Mouse (Mus musculus) intestine, postnatal 0 days (tissue): Measurements from ENCODE around the gene 1110008L16Rik. TPM values are rescaled to one million over a fixed set of nuclear protein-coding genes. Genes with fewer than 3 reads are reported as not detected.

Experiments used
- ATAC-seq: fragments of 200-750 bp; cut with Nextera tagmentation; 2 replicates; pipeline ENCODE4 v1.8.0; 2017; ENCODE audit warnings: mild to moderate bottlenecking, moderate TSS enrichment, moderate library complexity
- H3K27ac ChIP-seq: fragments of 300-500 bp; sonication (generic); 2 replicates; pipeline ENCODE4 v1.5.1; 2014; ENCODE audit warnings: mild to moderate bottlenecking, low read depth, low read length, moderate library complexity
- H3K27me3 ChIP-seq: fragments of 300-500 bp; sonication (generic); replicated peaks from 2 replicates; pipeline ENCODE4 v1.6.1; 2014; ENCODE audit warnings: low read length, mixed read lengths; ENCODE audit not compliant: control insufficient read depth, insufficient read depth
- H3K36me3 ChIP-seq: fragments of 300-500 bp; sonication (generic); 2 replicates; pipeline ENCODE4 v1.6.1; 2014; ENCODE audit warnings: mild to moderate bottlenecking, moderate library complexity; ENCODE audit not compliant: control insufficient read depth, insufficient read depth
- H3K4me1 ChIP-seq: fragments of 300-500 bp; sonication (generic); replicated peaks from 2 replicates; pipeline ENCODE4 v1.6.1; 2014; ENCODE audit warnings: antibody characterized with exemption, low read length, mixed read lengths; ENCODE audit not compliant: control insufficient read depth, insufficient read depth
- H3K4me2 ChIP-seq: fragments of 300-500 bp; sonication (generic); replicated peaks from 2 replicates; pipeline ENCODE4 v1.6.1; 2014; ENCODE audit warnings: low read depth, mild to moderate bottlenecking, moderate library complexity
- H3K4me3 ChIP-seq: fragments of 300-500 bp; sonication (generic); 2 replicates; pipeline ENCODE4 v1.5.1; 2014; ENCODE audit warnings: low read depth, low read length
- H3K9ac ChIP-seq: fragments of 300-500 bp; sonication (generic); 2 replicates; pipeline ENCODE4 v1.6.1; 2014; ENCODE audit warnings: mild to moderate bottlenecking, low read depth, low read length
- H3K9me3 ChIP-seq: fragments of 300-500 bp; sonication (generic); 2 replicates; pipeline ENCODE4 v1.6.1; 2016; ENCODE audit warnings: mixed run types; ENCODE audit not compliant: control insufficient read depth
- CTCF ChIP-seq: sonication (generic); IDR thresholded peaks from 2 replicates; pipeline ENCODE4 v1.5.1; 2016; ENCODE audit warnings: low read depth, mild to moderate bottlenecking, control low read depth, antibody characterized with exemption, moderate library complexity
- WGBS: fragments of 180-500 bp; shearing (Covaris S2); extraction: QIAGEN DNeasy Blood & Tissue Kit; methylation state at CpG from one replicate; pipeline ENCODE4 v1.1.7; 2014; 5-methylcytosine and 5-hydroxymethylcytosine counted together
- polyA plus RNA-seq: library from polyadenylated mRNA; unstranded; fragments of >200 nt; fragmentation: Nextera tagmentation; extraction: Ambion mirVana; gene quantifications from 2 replicates; pipeline ENCODE4 v1.2.1, GENCODE M21; 2015

1110008L16Rik gene
- polyA plus RNA-seq, 1 experiment from 2014 or later: 11.9 TPM

DNA sequence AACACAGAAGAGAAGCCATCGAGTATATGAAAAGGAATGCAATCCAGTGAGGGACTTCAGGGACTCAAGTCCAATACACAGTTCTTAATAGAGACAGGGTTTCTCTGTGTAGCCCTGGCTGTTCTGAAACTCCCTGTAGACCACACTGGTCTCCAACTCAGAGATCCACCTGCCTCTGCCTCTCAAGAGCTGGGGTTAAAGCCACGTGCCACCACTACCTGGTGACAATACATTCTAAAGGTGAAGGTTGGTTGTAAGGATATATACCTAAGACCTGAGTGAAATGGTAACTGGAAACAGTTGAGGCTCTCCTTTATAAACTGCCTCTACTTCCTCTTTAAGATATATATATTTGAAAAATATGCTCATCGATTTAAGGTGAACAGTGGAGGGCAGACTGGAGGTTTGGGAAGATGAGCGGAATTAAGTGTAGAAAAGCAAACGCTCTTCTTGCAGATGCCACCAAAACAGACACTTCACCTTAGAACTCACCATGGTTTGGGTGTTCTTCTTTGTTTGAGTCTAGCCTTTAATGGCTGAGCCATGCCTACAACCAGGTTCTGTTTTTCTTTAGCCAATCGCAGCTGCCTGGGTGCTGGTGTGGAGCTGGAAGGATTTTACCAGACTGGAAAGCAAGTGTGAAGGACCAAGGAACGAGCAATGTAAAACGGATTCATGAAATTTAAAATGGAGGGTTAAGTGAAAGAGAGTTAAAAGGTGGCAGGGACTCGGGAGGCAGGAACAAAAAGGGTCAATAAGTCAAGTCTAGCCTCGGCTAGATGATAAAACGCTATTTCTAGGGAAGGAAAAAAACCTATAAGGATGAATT lies 2.3 kb downstream of the 1110008L16Rik start:
- ATAC-seq: no peak

DNA sequence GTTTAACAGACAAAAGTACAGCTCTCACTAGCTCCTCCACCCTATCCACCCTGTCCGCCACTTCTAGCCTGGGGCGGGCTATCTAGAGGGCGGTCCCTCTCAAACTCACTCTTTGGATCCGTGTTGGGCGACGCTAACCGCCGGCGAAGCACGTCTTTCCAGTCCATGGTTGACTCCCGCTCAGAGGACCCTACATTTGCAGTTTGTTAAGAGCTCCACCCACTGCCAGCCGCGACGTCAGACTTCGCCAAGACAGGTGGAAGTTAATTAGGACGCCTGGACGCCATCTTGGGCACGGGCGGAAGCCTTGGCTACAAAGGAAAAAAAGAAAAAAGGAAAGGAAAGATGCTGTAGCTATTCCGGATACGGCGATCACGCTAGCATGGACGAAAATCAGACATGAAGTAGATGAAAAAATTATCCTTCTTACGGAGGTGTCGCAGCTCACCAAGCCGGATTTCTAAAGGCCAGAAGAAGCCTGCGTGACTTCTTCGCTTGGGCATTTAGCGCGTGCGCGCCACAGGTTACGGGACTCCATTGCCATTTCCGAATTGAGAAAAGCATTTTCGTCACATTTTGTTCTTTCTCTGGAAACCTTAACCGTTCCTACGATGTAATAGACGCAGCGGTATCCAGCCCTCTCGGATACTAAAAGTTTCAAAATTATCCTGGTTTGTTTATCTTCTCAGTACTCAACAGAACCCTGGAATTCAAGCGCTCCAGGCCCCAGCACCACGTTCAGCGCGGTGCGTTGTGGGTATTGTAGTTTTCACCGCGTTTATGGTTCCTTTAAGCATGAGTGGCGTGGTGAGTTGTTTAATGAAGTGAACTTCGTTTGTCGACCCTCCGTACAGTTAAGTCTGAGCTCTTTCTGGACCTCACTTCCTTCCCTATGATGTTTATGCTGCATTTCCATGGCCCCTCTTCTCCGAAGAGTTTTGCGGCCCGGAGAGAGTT lies 3.4 kb downstream of the 1110008L16Rik start, which contains the start of gene Ppp2r3c:
TSS of gene Ppp2r3c (minus strand) at position 514 of the 957 bp plus-strand sequence.
- ATAC-seq: peak; percentile 90
- peak within 1 kb of the TSS; percentile 83 for H3K9ac ChIP-seq
- peak within 1 kb of the TSS; percentile 92 for H3K27ac ChIP-seq
- no peak for TF ChIP-seq CTCF
- no peaks in the 10 kb centered on the region for H3K27me3 ChIP-seq
- peaks cover 17% of the 10 kb centered on the region; the same call in 1 of the 2 replicates for H3K4me1 ChIP-seq
- H3K4me3 ChIP-seq: peak within 1 kb of the TSS; percentile 62
- H3K4me2 ChIP-seq: peak within 1 kb of the TSS; percentile 73
- WGBS: under 1% methylated on average over 55 of the region's 55 CpGs
- H3K36me3 ChIP-seq: peaks cover 7% of the 10 kb centered on the region
- H3K9me3 ChIP-seq: no peaks in the 10 kb centered on the region

More for the DNA sequence above, 2.3 kb downstream of the 1110008L16Rik start:
- Histone ChIP-seq H3K4me1 (peaks cover 17% of the 10 kb centered on the region; the same call in 1 of the 2 replicates), H3K36me3 (peaks cover 15% of the 10 kb centered on the region), H3K4me3 (peak overlapping the region; percentile 62), H3K9me3 (no peaks in the 10 kb centered on the region), H3K27ac (peak overlapping the region; percentile 92), H3K9ac (peak overlapping the region; percentile 83), H3K27me3 (no peaks in the 10 kb centered on the region), H3K4me2 (peak overlapping the region; percentile 73)
- no peak for TF ChIP-seq CTCF
- 34% methylated on average over 11 of the region's 11 CpGs for WGBS

DNA sequence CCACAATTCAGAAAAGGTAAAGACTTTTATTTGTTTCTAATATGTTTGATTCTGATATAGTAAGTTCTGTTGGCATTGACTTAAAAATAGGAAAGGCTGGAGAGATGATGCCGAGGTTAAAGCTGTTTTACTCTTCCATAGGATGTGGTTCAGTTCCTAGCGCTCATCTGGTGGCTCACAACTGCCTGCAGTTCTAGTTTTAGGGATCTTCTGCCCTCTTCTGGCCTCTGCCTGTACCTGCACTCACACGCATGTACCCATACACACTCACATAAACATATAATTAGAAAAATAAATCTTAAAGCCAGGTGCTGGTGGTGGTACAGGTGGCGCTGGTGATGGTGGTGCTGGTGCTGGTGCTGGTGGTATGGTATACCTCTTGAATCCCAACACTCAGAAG lies 7.0 kb downstream of the 1110008L16Rik start:
- WGBS: 98% methylated on average over 4 of the region's 4 CpGs
- peak; percentile 25; the same call in 1 of the 2 replicates for TF ChIP-seq CTCF
- peaks cover 14% of the 10 kb centered on the region; the same call in 1 of the 2 replicates for H3K36me3 ChIP-seq
- H3K4me3 ChIP-seq: no peak overlapping the region
- H3K4me2 ChIP-seq: no peak overlapping the region
- H3K4me1 ChIP-seq: peaks cover 13% of the 10 kb centered on the region; the same call in 1 of the 2 replicates
- no peak for ATAC-seq
- H3K27ac ChIP-seq: no peak overlapping the region
- H3K27me3 ChIP-seq: no peaks in the 10 kb centered on the region
- no peaks in the 10 kb centered on the region for H3K9me3 ChIP-seq
- H3K9ac ChIP-seq: no peak overlapping the region

DNA sequence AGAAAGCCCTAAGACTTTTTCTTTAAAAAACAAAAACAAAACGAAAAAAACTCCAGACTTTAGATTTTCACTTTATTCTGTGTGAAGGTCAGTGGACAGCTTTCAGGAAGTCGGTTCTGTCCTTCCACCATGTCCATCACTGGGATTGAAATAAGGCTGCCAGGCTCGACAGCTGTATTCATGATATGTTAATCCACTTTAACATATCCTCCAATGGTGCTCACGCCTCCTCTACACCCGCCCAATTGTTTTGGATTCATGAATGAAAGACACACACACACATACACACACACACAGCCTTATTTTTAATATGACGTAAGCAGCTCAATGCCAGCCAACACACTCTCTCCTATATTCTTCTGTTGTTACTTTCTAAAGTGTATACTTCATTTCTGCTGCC lies 8.2 kb downstream of the 1110008L16Rik start:
- Histone ChIP-seq H3K36me3 (peaks cover 14% of the 10 kb centered on the region; the same call in 1 of the 2 replicates), H3K4me1 (peaks cover 6% of the 10 kb centered on the region; the same call in 1 of the 2 replicates), H3K9me3 (no peaks in the 10 kb centered on the region), H3K27me3 (no peaks in the 10 kb centered on the region), H3K27ac (no peak overlapping the region), H3K4me2 (no peak overlapping the region), H3K4me3 (no peak overlapping the region), H3K9ac (no peak overlapping the region)
- TF ChIP-seq CTCF: no peak
- WGBS: 86% methylated on average over 6 of the region's 6 CpGs
- ATAC-seq: no peak

DNA sequence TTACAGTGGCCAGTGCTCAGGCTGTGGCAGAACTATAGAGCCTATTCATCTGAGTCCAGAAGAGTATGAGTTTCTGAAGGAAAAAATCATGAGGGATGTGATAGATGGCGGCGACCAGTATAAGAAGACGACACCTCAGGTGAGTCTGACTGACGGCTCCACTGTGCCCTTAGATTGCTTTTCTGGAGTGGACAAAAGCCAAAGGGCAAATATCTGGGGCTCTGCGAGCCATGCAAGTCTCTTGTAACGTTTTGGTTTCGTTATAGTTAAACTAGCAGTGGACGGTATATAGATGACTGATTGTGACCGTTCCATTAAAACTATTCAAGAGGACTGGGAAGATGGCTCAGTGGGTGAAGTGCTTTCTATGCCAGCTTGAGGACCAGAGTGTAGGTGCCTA lies 9.4 kb downstream of the 1110008L16Rik start:
- Histone ChIP-seq H3K27me3 (no peaks in the 10 kb centered on the region), H3K4me3 (no peak overlapping the region), H3K4me2 (no peak overlapping the region), H3K4me1 (peaks cover 5% of the 10 kb centered on the region; the same call in 1 of the 2 replicates), H3K27ac (no peak overlapping the region), H3K9me3 (no peaks in the 10 kb centered on the region), H3K9ac (no peak overlapping the region), H3K36me3 (peaks cover 14% of the 10 kb centered on the region; the same call in 1 of the 2 replicates)
- ATAC-seq: no peak
- 92% methylated on average over 9 of the region's 9 CpGs for WGBS
- no peak for TF ChIP-seq CTCF

DNA sequence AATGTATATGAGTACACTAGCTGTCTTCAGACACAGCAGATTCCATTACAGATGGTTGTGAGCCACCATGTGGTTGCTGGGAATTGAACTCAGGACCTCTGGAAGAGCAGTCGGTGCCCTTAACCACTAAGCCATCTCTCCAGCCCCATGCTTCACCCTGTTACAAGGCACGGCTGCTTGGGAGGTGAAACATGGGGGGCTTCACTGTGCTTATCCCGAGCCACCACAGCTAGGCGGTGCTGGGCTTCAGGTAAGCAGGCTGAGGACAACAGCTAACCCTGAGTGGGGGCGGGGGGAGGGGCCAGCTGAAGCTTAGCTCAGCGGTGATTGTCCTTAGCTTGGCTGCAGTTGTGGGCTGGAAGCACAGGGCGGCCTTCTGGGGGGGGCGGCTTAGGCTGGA lies 10.1 kb downstream of the 1110008L16Rik start:
- Histone ChIP-seq H3K9me3 (no peaks in the 10 kb centered on the region), H3K4me3 (no peak overlapping the region), H3K4me2 (no peak overlapping the region), H3K27me3 (no peaks in the 10 kb centered on the region), H3K27ac (no peak overlapping the region), H3K36me3 (peaks cover 14% of the 10 kb centered on the region; the same call in 1 of the 2 replicates), H3K4me1 (no peaks in the 10 kb centered on the region), H3K9ac (no peak overlapping the region)
- no peak for TF ChIP-seq CTCF
- 76% methylated on average over 8 of the region's 8 CpGs for WGBS
- no peak for ATAC-seq
